Mouse (Mus musculus) thymus, postnatal 4 days (tissue): ENCODE data around the gene Ckm.

Experiments used
- DNase-seq: peaks from one replicate; pipeline ENCODE4 v3.0.0; 2021

Ckm gene

GRCm38 (mm10) chr7:19468279-19468678 is 63.7 kb downstream of the Ckm start:
- DNase-seq = no peak

GRCm38 (mm10) chr7:19469404-19469803 is 64.8 kb downstream of the Ckm start:
- no peak for DNase-seq

- no peak for DNase-seq
Observed at GRCm38 (mm10) chr7:19470308-19470707, 65.7 kb downstream of the Ckm start.

DNA sequence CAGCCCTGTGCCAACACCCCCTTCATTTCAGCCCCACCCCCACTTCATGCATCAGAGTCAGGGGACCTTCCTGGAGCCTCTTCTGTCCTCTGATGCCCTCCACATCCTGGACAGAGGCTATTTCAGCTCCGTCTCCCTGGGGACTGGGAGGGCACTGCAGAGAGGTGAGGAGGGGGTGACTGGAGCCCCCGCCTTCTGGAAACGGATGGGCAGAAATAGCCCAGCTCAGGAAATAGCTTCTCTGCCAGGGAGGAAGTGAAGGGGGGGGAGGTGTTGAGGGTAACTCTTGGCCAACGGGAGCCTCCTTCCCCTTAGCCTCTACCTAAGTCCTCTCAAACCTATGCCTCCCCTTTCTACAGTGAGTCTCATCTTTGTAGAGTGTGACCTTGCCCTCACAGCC is 67.8 kb downstream of the Ckm start:
- DNase-seq = no peak
